Mouse (Mus musculus): ENCODE data around the gene Foxp3.

GRCm38 (mm10) chrX:7606783-7607182, 33.3 kb downstream of the Foxp3 start, which contains the start of gene Cacna1f:
- TF ChIP-seq CTCF (IDR thresholded peaks at IDR 0.05; ENCODE audit: low read depth) (no peak), EP300 (IDR thresholded peaks at IDR 0.05; ENCODE audit: low read depth) (no peak)

All from liver, postnatal 0 days (tissue).